Mouse (Mus musculus) stomach, postnatal 0 days (tissue): ENCODE results near the gene Rcor1. TPM values are rescaled to one million over a fixed set of nuclear protein-coding genes. Genes with fewer than 3 reads are reported as not detected.
A peak's percentile ranks its signal among the peaks of the same experiment; 100 is the strongest.

ENCODE experiments used
- ATAC-seq: fragments of 200-750 bp; cut with Nextera tagmentation; 2 replicates; pipeline ENCODE4 v1.8.0; 2017; ENCODE audit not compliant: low FRiP score, low TSS enrichment
- DNase-seq: peaks from one replicate; pipeline ENCODE4 v3.0.0-alpha.2; 2016; ENCODE audit warnings: low spot score
- H3K27ac ChIP-seq: fragments of 300-500 bp; sonication (generic); replicated peaks from 2 replicates; pipeline ENCODE4 v1.5.1; 2014; ENCODE audit warnings: mild to moderate bottlenecking, control low read depth
- H3K27me3 ChIP-seq: fragments of 300-500 bp; sonication (generic); 2 replicates; pipeline ENCODE4 v1.6.1; 2014; ENCODE audit warnings: low read length; ENCODE audit not compliant: control insufficient read depth, insufficient read depth
- H3K36me3 ChIP-seq: fragments of 300-500 bp; sonication (generic); 2 replicates; pipeline ENCODE4 v1.6.1; 2014; ENCODE audit warnings: low read length, mixed read lengths; ENCODE audit not compliant: control insufficient read depth, insufficient read depth
- H3K4me1 ChIP-seq: fragments of 300-500 bp; sonication (generic); replicated peaks from 2 replicates; pipeline ENCODE4 v1.6.1; 2014; ENCODE audit warnings: antibody characterized with exemption; ENCODE audit not compliant: control insufficient read depth, insufficient read depth
- H3K4me2 ChIP-seq: fragments of 300-500 bp; sonication (generic); replicated peaks from 2 replicates; pipeline ENCODE4 v1.6.1; 2014; ENCODE audit warnings: low read depth, mild to moderate bottlenecking, control low read depth, moderate library complexity
- H3K4me3 ChIP-seq: fragments of 300-500 bp; sonication (generic); 2 replicates; pipeline ENCODE4 v1.5.1; 2014; ENCODE audit warnings: low read depth, low read length, control low read depth
- H3K9ac ChIP-seq: fragments of 300-500 bp; sonication (generic); 2 replicates; pipeline ENCODE4 v1.6.1; 2014; ENCODE audit warnings: mild to moderate bottlenecking, low read length, control low read depth, mixed read lengths
- H3K9me3 ChIP-seq: fragments of 300-500 bp; sonication (generic); 2 replicates; pipeline ENCODE4 v1.6.1; 2016; ENCODE audit warnings: low read length; ENCODE audit not compliant: control insufficient read depth
- CTCF ChIP-seq: IDR thresholded peaks from 2 replicates; pipeline ENCODE4 v1.5.1; 2016; ENCODE audit warnings: antibody characterized with exemption, low read depth, mild to moderate bottlenecking, moderate library complexity
- EP300 ChIP-seq: optimal IDR thresholded peaks from 2 replicates; pipeline ENCODE3; 2016; ENCODE audit warnings: antibody characterized with exemption
- WGBS: fragments of 180-500 bp; shearing (Covaris S2); extraction: QIAGEN DNeasy Blood & Tissue Kit; methylation state at CpG from one replicate; pipeline ENCODE4 v1.1.7; 2014; 5-methylcytosine and 5-hydroxymethylcytosine counted together
- polyA plus RNA-seq: library from polyadenylated mRNA; unstranded; fragments of >200 nt; fragmentation: Nextera tagmentation; extraction: Ambion mirVana; gene quantifications from 2 replicates; pipeline ENCODE4 v1.2.1, GENCODE M21; 2015

Rcor1 gene
- polyA plus RNA-seq, 1 experiment from 2014 or later, result 7.9 TPM

GRCm38 (mm10) chr12:111005803-111006202, 33.3 kb upstream of the Rcor1 start:
- no peak overlapping the region for H3K9ac ChIP-seq
- no peak for TF ChIP-seq CTCF
- TF ChIP-seq EP300, result no peak
- peak overlapping the region; percentile 86 for H3K27ac ChIP-seq
- no peaks in the 10 kb centered on the region for H3K27me3 ChIP-seq
- WGBS, result 53% methylated on average over 6 of the region's 6 CpGs
- DNase-seq, result peak; percentile 46
- no peak overlapping the region for H3K4me3 ChIP-seq
- H3K36me3 ChIP-seq, result no peaks in the 10 kb centered on the region
- ATAC-seq, result peak; percentile 24; the same call in 1 of the 2 replicates
- peaks cover 16% of the 10 kb centered on the region for H3K4me1 ChIP-seq
- no peak overlapping the region for H3K4me2 ChIP-seq
- no peaks in the 10 kb centered on the region for H3K9me3 ChIP-seq

- DNase-seq (peak; percentile 59), ATAC-seq (no peak)
- Histone ChIP-seq H3K36me3 (no peaks in the 10 kb centered on the region), H3K4me2 (no peak overlapping the region), H3K27ac (peak overlapping the region; percentile 86), H3K9ac (no peak overlapping the region), H3K4me3 (no peak overlapping the region), H3K27me3 (no peaks in the 10 kb centered on the region), H3K4me1 (peaks cover 16% of the 10 kb centered on the region), H3K9me3 (no peaks in the 10 kb centered on the region)
- TF ChIP-seq EP300, result no peak
- no peak for TF ChIP-seq CTCF
- 26% methylated on average over 5 of the region's 5 CpGs for WGBS
Measured at GRCm38 (mm10) chr12:111006339-111006738, 32.8 kb upstream of the Rcor1 start.

DNA sequence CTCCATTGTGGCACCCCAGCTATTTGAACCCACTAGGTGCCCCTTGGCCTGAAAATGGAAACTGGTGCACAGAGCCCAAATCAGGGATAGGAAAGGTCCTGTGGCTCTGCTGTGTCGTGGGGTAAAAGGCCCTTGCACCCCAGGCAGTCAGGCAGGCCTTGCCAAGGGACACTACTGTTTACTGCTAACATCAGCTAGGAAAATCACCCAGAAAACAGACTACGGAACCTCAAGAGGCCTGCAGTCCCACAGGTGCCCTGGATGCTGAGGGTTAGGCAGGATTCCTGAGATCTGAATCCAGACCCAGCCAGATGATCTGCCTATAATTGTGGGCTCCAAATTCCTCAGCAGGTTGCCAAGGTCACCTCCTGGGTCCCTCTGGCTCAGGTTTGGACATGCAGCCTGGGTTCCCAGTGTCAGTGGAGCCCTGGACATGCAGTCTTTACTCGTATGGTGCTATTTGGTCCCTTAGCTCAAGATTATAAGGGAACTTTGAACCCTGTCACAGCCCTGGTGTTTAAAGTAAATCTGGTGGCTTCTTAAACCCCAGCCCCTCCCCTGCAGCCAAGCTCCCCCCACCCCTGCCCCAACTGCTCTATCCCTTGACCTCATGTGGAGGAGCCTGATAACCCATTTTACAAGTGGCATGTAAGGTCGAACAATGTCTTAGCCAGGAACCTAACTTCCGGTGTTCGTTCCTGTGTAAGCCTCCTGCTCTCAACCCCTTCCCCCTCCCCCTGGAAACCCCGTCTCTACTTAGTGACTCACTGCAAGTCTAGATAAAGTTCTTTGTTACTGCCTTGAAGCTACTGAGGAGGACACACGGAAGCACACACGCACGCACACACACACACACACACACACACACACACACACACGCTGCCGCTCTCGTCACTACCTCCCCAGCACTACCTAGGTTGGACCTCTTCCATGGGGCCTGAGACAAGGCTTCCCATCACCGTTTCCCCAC, 31.7 kb upstream of the Rcor1 start:
- TF ChIP-seq CTCF (no peak), EP300 (no peak)
- H3K9me3 ChIP-seq, result no peaks in the 10 kb centered on the region
- DNase-seq (peak; percentile 92), ATAC-seq (peak; percentile 89)
- no peaks in the 10 kb centered on the region for H3K27me3 ChIP-seq
- no peak overlapping the region for H3K9ac ChIP-seq
- no peak overlapping the region for H3K4me2 ChIP-seq
- H3K27ac ChIP-seq, result peak overlapping the region; percentile 86
- peaks cover 16% of the 10 kb centered on the region for H3K4me1 ChIP-seq
- H3K4me3 ChIP-seq, result no peak overlapping the region
- 44% methylated on average over 14 of the region's 14 CpGs for WGBS
- H3K36me3 ChIP-seq, result no peaks in the 10 kb centered on the region

GRCm38 (mm10) chr12:111008500-111009490, 30.4 kb upstream of the Rcor1 start:
- 26% methylated on average over 11 of the region's 11 CpGs for WGBS
- H3K9ac ChIP-seq, result peak overlapping the region; percentile 41; the same call in 1 of the 2 replicates
- no peaks in the 10 kb centered on the region for H3K36me3 ChIP-seq
- TF ChIP-seq EP300 (no peak), CTCF (no peak)
- no peaks in the 10 kb centered on the region for H3K27me3 ChIP-seq
- no peak overlapping the region; the same call in 1 of the 2 replicates for H3K4me2 ChIP-seq
- DNase-seq (peak; percentile 47), ATAC-seq (peak; percentile 53)
- no peaks in the 10 kb centered on the region for H3K9me3 ChIP-seq
- peaks cover 16% of the 10 kb centered on the region for H3K4me1 ChIP-seq
- H3K27ac ChIP-seq, result peak overlapping the region; percentile 86
- H3K4me3 ChIP-seq, result no peak overlapping the region

DNA sequence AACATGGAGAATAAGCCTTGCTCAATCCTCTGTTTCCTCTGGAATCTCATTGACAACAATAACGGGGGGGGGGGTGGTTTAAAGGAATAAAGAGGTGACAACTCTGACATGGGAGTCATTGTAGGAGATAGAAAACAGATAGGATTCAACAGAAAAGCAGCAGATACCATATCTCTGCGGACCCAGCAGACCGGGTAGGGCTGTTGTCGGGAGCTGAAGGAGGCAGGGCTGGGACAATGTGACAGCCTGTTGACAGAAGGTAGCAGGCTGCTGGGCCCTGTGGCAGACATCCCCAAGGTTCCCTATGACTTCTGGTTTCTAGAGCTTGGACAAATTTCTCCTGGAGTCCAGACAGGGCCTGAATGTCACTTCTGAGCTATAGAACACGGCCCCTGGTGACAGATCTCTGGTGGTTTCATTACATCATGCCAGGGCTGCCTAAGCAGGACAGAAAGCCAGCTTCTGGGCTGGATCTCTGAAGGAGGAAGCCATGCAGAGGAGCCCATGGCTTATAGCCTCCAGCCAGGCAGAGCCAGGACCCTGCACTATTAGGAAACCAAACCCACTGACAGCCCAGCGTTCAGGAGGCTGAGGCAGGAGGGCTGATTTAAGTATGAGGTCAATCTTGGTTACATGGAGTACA, 29.4 kb upstream of the Rcor1 start:
- H3K4me1 ChIP-seq, result peaks cover 16% of the 10 kb centered on the region
- DNase-seq (no peak), ATAC-seq (no peak)
- no peak overlapping the region for H3K4me2 ChIP-seq
- H3K27me3 ChIP-seq, result no peaks in the 10 kb centered on the region
- no peak overlapping the region for H3K4me3 ChIP-seq
- no peaks in the 10 kb centered on the region for H3K9me3 ChIP-seq
- no peaks in the 10 kb centered on the region for H3K36me3 ChIP-seq
- H3K9ac ChIP-seq, result no peak overlapping the region
- 46% methylated on average over 6 of the region's 6 CpGs for WGBS
- TF ChIP-seq EP300 (no peak), CTCF (no peak)
- H3K27ac ChIP-seq, result peak overlapping the region; percentile 86
